Mouse (Mus musculus): ENCODE measurements at regions not wholly inside any gene's neighbourhood (a gene's known extent, or its start where the extent isn't known, plus 50 kb on each side); places are given as distances from the start of the nearest gene placed in this dataset.

DNA sequence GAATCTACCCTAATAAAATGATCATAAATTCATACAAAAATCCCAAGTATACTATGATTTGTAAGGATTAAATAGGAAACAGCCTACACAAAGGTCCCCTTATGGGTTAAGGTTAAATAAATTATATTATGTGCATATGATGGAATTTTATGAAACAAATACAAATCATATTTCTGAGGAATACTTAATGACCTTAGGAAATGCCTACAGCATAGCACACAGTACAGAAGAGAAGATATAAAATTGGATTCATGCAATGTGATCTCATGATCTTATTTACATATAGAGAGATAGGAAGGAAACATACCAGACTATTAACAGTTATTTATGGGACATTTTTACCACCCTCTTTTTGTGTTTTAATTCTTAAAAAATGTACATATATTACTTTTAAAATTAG lies 227.7 kb downstream of the Emp1 start:
- no peak for TF ChIP-seq CTCF (IDR thresholded peaks at IDR 0.05; ENCODE audit: insufficient read depth, low read depth, low read length)
- TF ChIP-seq POLR2A (IDR thresholded peaks at IDR 0.05; ENCODE audit: insufficient read depth, low read depth, low read length): no peak
